Mouse (Mus musculus) neural tube, embryonic 14.5 days (tissue): Measurements from ENCODE around the gene Fam234a. TPM values are rescaled to one million over a fixed set of nuclear protein-coding genes. Genes with fewer than 3 reads are reported as not detected.

Experiments used
- ATAC-seq: fragments of 200-750 bp; cut with Nextera tagmentation; 2 replicates; pipeline ENCODE4 v1.8.0; 2017; ENCODE audit warnings: low read depth, mild to moderate bottlenecking, moderate TSS enrichment, moderate library complexity
- H3K27ac ChIP-seq: fragments of 300-500 bp; sonication (generic); 2 replicates; pipeline ENCODE4 v1.5.1; 2014; ENCODE audit warnings: low read depth, mild to moderate bottlenecking, control low read depth, low read length, moderate library complexity, mixed read lengths
- H3K27me3 ChIP-seq: fragments of 300-500 bp; sonication (generic); 2 replicates; pipeline ENCODE4 v1.6.1; 2014; ENCODE audit warnings: low read length; ENCODE audit not compliant: control insufficient read depth, insufficient read depth
- H3K36me3 ChIP-seq: fragments of 300-500 bp; sonication (generic); 2 replicates; pipeline ENCODE4 v1.6.1; 2014; ENCODE audit warnings: low read length, mixed read lengths; ENCODE audit not compliant: control insufficient read depth, insufficient read depth
- H3K4me1 ChIP-seq: fragments of 300-500 bp; sonication (generic); 2 replicates; pipeline ENCODE4 v1.6.1; 2014; ENCODE audit warnings: low read length; ENCODE audit not compliant: control insufficient read depth, insufficient read depth
- H3K4me2 ChIP-seq: fragments of 300-500 bp; sonication (generic); 2 replicates; pipeline ENCODE4 v1.6.1; 2014; ENCODE audit warnings: mild to moderate bottlenecking, low read depth, low read length, control low read depth
- H3K4me3 ChIP-seq: fragments of 300-500 bp; sonication (generic); 2 replicates; pipeline ENCODE4 v1.5.1; 2014; ENCODE audit warnings: low read depth, low read length, control low read depth, mixed read lengths
- H3K9ac ChIP-seq: fragments of 300-500 bp; sonication (generic); replicated peaks from 2 replicates; pipeline ENCODE4 v1.6.1; 2014; ENCODE audit warnings: low read depth, mild to moderate bottlenecking, control low read depth, low read length, mixed read lengths
- H3K9me3 ChIP-seq: fragments of 300-500 bp; sonication (generic); 2 replicates; pipeline ENCODE4 v1.6.1; 2016; ENCODE audit warnings: low read length; ENCODE audit not compliant: control insufficient read depth
- WGBS: fragments of 180-500 bp; shearing (Covaris S2); extraction: QIAGEN DNeasy Blood & Tissue Kit; methylation state at CpG from one replicate; pipeline ENCODE4 v1.1.7; 2014; 5-methylcytosine and 5-hydroxymethylcytosine counted together
- polyA plus RNA-seq: library from polyadenylated mRNA; unstranded; fragments of >200 nt; fragmentation: Nextera tagmentation; extraction: Ambion mirVana; gene quantifications from 2 replicates; pipeline ENCODE4 v1.2.1, GENCODE M21; 2014

Gene Fam234a
- polyA plus RNA-seq, 1 experiment from 2014 or later: 25.3 TPM

- Histone ChIP-seq H3K9me3 (no peaks in the 10 kb centered on the region), H3K4me2 (no peak overlapping the region), H3K9ac (no peak overlapping the region), H3K27ac (no peak overlapping the region), H3K4me1 (peaks cover 3% of the 10 kb centered on the region; the same call in 1 of the 2 replicates), H3K27me3 (no peaks in the 10 kb centered on the region), H3K4me3 (no peak overlapping the region), H3K36me3 (no peaks in the 10 kb centered on the region)
- ATAC-seq: no peak
- WGBS: 74% methylated on average over 2 of the region's 2 CpGs
Measured at GRCm38 (mm10) chr17:26239551-26239950, 4.5 kb downstream of the Fam234a start.

GRCm38 (mm10) chr17:26237667-26238066, 6.4 kb downstream of the Fam234a start:
- Histone ChIP-seq H3K4me2 (no peak overlapping the region), H3K4me3 (no peak overlapping the region), H3K4me1 (peaks cover 3% of the 10 kb centered on the region; the same call in 1 of the 2 replicates), H3K27me3 (no peaks in the 10 kb centered on the region), H3K9me3 (no peaks in the 10 kb centered on the region), H3K9ac (no peak overlapping the region), H3K27ac (no peak overlapping the region), H3K36me3 (no peaks in the 10 kb centered on the region)
- WGBS: 88% methylated on average over 10 of the region's 10 CpGs
- no peak for ATAC-seq

GRCm38 (mm10) chr17:26235077-26235815, 8.8 kb downstream of the Fam234a start:
- H3K4me3 ChIP-seq: no peak overlapping the region
- no peaks in the 10 kb centered on the region for H3K9me3 ChIP-seq
- no peak overlapping the region for H3K9ac ChIP-seq
- no peak overlapping the region for H3K4me2 ChIP-seq
- H3K36me3 ChIP-seq: no peaks in the 10 kb centered on the region
- ATAC-seq: no peak
- 43% methylated on average over 13 of the region's 13 CpGs for WGBS
- no peaks in the 10 kb centered on the region for H3K4me1 ChIP-seq
- no peaks in the 10 kb centered on the region for H3K27me3 ChIP-seq
- H3K27ac ChIP-seq: no peak overlapping the region

GRCm38 (mm10) chr17:26234386-26234785, 9.7 kb downstream of the Fam234a start:
- 94% methylated on average over 8 of the region's 8 CpGs for WGBS
- H3K4me2 ChIP-seq: no peak overlapping the region
- H3K4me1 ChIP-seq: no peaks in the 10 kb centered on the region
- H3K4me3 ChIP-seq: no peak overlapping the region
- no peak overlapping the region for H3K9ac ChIP-seq
- no peak for ATAC-seq
- no peak overlapping the region for H3K27ac ChIP-seq
- H3K36me3 ChIP-seq: no peaks in the 10 kb centered on the region
- no peaks in the 10 kb centered on the region for H3K9me3 ChIP-seq
- H3K27me3 ChIP-seq: no peaks in the 10 kb centered on the region

DNA sequence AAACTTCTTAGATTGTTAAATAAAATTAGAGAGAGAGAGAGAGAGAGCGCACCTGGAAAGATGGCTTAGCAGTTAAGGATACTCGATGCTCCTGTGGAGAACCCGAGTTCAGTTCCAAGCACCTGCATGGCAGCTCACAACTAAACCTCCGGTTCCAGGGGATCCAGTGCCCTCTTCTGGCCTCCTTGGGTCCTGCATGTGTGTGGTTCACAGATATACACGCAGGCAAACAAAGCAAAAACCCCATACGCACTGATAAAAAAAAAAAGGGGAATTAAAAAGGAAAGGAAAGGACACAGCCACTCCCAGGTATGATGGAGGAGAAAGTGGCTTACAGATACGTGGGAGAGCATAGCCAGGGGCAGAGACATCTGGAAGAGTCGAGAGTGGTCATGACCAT, 11.2 kb downstream of the Fam234a start:
- Histone ChIP-seq H3K4me1 (no peaks in the 10 kb centered on the region), H3K27ac (no peak overlapping the region), H3K9ac (no peak overlapping the region), H3K9me3 (no peaks in the 10 kb centered on the region), H3K4me2 (no peak overlapping the region), H3K27me3 (no peaks in the 10 kb centered on the region), H3K4me3 (no peak overlapping the region), H3K36me3 (no peaks in the 10 kb centered on the region)
- 76% methylated on average over 8 of the region's 8 CpGs for WGBS
- no peak for ATAC-seq

DNA sequence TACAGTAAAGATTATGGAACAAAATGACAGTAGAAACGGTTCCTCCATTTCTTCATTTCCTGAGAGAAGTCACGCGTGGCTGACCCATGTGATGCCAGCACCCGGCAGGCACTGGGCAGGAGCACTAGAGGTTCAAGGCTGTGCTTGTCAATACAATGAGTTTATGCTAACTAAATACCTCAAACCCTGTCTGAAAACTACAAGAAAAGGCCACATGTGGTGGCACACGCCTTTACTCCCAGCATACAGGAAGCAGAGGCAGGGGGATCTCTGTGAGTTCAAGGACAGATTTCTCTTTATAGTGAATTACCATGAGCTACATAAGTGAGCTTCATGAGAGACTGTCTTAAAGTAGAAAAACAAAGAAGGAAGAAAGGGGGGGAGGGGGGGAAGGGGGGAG, 12.9 kb downstream of the Fam234a start:
- ATAC-seq: no peak
- Histone ChIP-seq H3K27me3 (no peaks in the 10 kb centered on the region), H3K4me2 (no peak overlapping the region), H3K4me3 (no peak overlapping the region), H3K9me3 (no peaks in the 10 kb centered on the region), H3K27ac (no peak overlapping the region), H3K36me3 (no peaks in the 10 kb centered on the region), H3K4me1 (no peaks in the 10 kb centered on the region), H3K9ac (no peak overlapping the region)
- 90% methylated on average over 5 of the region's 5 CpGs for WGBS

DNA sequence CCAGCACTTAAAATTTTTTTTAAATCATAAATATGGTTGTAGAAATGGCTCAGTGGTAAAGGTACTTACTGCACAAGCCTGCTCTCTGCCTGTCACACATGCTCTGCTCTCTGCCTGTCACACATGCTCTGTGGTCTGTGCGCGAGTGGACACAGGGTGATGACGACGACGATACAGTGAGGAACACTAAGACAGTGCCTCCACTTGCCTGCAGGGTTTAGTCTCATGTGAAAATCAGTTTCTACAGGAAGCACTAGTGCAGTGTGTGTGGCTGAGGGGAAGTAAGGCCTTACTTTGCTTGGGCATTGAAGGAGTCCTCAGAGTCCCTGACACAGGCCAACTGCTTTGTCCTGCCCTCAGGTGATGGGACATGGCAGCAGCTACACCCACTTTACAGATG, 14.3 kb downstream of the Fam234a start:
- Histone ChIP-seq H3K36me3 (no peaks in the 10 kb centered on the region), H3K4me2 (no peak overlapping the region), H3K9ac (no peak overlapping the region), H3K27ac (no peak overlapping the region), H3K9me3 (no peaks in the 10 kb centered on the region), H3K27me3 (no peaks in the 10 kb centered on the region), H3K4me3 (no peak overlapping the region), H3K4me1 (no peaks in the 10 kb centered on the region)
- WGBS: 96% methylated on average over 5 of the region's 5 CpGs
- ATAC-seq: no peak

DNA sequence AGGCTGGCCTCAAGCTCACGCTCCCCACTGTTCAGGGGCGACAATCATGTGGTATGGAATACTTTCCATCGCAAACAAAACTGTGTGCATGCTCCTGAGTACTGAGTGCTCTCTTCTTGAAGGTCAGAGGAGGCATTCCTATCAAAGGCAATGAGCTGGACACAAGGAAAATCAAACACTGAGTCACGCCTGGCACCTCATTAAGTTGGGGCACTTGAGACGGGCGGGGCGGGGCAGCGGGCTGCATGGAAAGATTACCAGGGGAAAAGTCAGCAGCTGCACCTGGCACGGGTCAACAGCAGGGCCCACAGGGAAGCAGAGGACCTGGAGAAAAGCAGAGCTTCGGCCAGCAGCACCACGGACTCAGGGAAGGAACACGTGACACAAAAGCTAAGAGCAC, 18.9 kb downstream of the Fam234a start:
- WGBS: 86% methylated on average over 12 of the region's 12 CpGs
- H3K9ac ChIP-seq: no peak overlapping the region
- H3K27me3 ChIP-seq: no peaks in the 10 kb centered on the region
- H3K4me3 ChIP-seq: no peak overlapping the region
- H3K27ac ChIP-seq: no peak overlapping the region
- H3K36me3 ChIP-seq: no peaks in the 10 kb centered on the region
- no peaks in the 10 kb centered on the region for H3K9me3 ChIP-seq
- no peaks in the 10 kb centered on the region for H3K4me1 ChIP-seq
- H3K4me2 ChIP-seq: no peak overlapping the region
- ATAC-seq: no peak

- Histone ChIP-seq H3K4me1 (no peaks in the 10 kb centered on the region), H3K27ac (no peak overlapping the region), H3K36me3 (peaks cover 8% of the 10 kb centered on the region; the same call in 1 of the 2 replicates), H3K27me3 (no peaks in the 10 kb centered on the region), H3K9me3 (no peaks in the 10 kb centered on the region), H3K9ac (no peak overlapping the region), H3K4me2 (no peak overlapping the region), H3K4me3 (no peak overlapping the region)
- ATAC-seq: no peak
- WGBS: 71% methylated on average over 2 of the region's 2 CpGs
Measured at GRCm38 (mm10) chr17:26221508-26221907, 22.5 kb downstream of the Fam234a start.
